Mouse (Mus musculus): ENCODE data around the gene Bcdin3d.

- TF ChIP-seq ZC3H11A (IDR thresholded peaks at IDR 0.05; ENCODE audit: borderline replicate concordance, low read depth, low read length) (no peak), CHD2 (IDR thresholded peaks at IDR 0.05; ENCODE audit: low read depth, low read length) (no peak), MAFK (IDR thresholded peaks at IDR 0.05; ENCODE audit: insufficient read depth, low read depth, low read length) (no peak)
Observed at GRCm38 (mm10) chr15:99475814-99476213, 1.3 kb upstream of the Bcdin3d start.
